Mouse (Mus musculus) ovary, postnatal 14 days (tissue): ENCODE measurements around the gene Ankef1.

ENCODE experiments used
- DNase-seq: peaks from one replicate; pipeline ENCODE4 v3.0.0; 2022; ENCODE audit warnings: low spot score

Ankef1 gene

GRCm38 (mm10) chr2:136600651-136601170 lies 99.0 kb downstream of the Ankef1 start:
- no peak for DNase-seq

- no peak for DNase-seq
These were observed 99.5 kb downstream of the Ankef1 start for GRCm38 (mm10) chr2:136601206-136601605.
